Mouse (Mus musculus): ENCODE measurements around the gene Wdfy3.
"Not testable (repeated sequence)": the region's sequence is repeated elsewhere in the genome, so short reads cannot be mapped to it uniquely, and the experiment has no call there.

The Wdfy3 gene

GRCm38 (mm10) chr5:101882191-101882590 lies 187.5 kb downstream of the Wdfy3 start:
- no peak for DNase-seq (ENCODE audit: low spot score in 2 of 2)

GRCm38 (mm10) chr5:101879914-101880313 lies 189.8 kb downstream of the Wdfy3 start:
- no peak for DNase-seq (ENCODE audit: low spot score in 2 of 2)

- DNase-seq (ENCODE audit: low spot score in 2 of 2) = no peak
Measured at GRCm38 (mm10) chr5:101878403-101878802, 191.3 kb downstream of the Wdfy3 start.

DNA sequence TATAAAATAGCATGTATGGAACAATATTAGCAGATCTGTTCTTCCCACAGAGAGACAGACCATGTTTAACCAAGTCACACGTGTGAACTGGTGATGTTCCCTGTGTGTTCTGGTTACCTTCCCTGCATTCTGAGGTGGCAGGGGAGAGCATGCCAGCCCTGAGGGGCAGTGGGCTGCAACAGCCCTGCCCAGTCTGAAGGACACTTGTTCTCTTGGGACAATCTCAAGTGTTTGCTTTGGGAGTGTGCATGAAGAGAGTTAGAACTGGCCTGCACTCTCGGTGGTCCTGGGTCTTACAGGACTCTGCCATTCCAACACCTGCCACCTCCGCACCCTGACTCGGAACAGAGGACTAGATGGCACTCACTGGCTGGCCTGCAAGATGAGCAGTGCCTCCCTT lies 193.5 kb downstream of the Wdfy3 start:
- DNase-seq (ENCODE audit: low spot score in 2 of 2) = no peak

DNA sequence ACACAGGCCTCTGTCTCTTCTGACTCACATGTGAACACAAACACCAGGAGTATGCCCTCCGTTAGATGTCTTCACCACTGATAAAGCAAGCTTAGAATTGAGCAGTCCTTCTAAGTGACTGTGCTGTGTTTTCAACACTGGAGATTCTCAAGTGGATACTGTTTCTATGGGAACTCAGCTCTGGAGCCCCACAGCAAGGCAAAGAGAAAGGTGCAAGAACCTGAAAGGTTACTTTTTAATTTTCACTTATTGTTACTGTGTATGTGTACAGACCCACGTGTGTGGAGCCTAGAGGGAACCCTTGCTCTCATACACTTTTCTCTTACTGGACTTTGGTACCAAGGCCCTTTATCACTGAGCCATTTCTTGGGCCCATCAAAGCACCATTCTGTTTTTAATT lies 203.0 kb downstream of the Wdfy3 start:
- DNase-seq (ENCODE audit: low spot score in 2 of 2) = no peak

DNA sequence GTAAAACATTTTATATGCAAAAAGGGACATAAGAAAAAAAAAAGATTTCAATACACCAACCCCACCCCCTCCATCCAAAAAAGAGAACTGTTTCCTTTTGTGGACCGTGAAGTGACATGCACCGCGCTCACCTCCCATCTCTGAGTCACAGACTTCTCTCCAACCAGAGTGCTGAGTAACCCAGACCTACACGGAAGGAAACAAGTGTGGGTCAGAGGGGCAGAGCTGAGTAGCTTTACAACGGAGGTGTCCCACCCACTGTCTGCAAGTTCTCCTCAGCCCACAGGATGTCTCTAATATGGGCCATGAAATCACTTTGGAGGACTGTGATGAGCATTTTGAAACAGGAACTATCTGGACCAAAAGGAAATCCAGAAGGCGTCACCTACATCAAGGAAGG lies 205.8 kb downstream of the Wdfy3 start:
- DNase-seq (ENCODE audit: low spot score in 2 of 2) = no peak

DNA sequence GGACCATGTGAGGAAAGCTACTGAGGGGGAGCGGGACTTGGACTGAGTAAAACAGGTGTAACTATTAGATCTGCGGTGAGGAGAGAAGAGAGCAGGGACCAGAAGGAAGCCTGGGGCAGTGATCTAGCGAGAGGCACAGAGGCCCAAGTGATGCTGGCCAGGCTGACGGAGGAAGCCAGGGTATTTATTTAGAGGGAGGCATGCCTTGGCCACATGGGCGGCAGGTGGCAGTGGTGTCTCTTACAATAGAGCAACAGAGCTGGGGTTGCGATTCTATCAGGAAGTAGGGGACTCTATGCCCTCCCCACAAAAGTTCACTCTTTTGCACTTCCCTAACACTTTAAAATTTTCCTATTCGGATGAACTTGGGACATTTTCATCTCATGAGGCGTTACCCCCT lies 207.1 kb downstream of the Wdfy3 start:
- DNase-seq (ENCODE audit: low spot score in 2 of 2) = no peak

DNA sequence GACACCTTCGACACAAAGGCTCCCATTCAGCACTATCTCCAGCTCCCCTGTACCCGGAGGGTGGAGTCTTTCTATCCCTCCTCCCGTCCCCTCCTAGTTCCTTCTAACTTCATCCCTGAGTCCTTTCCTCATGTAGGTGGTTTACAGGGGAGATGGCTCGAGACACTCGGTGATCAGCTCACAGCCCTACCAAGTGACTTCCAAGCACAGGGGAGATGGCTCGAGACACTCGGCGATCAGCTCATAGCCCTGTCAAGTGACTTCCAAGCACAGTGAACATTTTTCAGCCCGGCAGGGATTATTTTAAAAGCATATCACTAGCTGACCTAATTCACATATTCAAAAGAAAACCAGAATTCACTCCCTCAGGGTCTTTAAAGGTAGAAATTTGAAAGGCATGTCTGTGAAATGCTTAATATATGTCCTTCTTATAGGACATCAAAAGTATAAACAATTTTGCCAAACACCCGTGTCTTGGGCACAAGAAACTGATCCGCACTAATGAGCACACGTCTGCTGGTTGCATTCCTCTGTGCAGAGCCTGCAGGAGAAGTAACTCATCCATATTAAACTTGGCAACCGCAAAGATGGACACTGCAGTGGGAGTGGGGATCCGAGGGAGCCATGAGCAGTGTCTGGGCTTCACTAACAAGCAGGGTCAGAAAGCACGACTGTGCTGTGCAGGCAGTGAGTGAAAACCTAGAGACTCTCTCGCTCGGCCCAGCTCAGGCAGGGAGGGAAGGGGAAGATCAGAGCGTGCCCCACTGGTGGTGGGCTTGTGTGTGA lies 207.7 kb downstream of the Wdfy3 start:
- no peak for DNase-seq (ENCODE audit: low spot score in 2 of 2)

GRCm38 (mm10) chr5:101858891-101859436 lies 210.8 kb downstream of the Wdfy3 start:
- DNase-seq (ENCODE audit: low spot score in 2 of 2) = no peak

GRCm38 (mm10) chr5:101855475-101855874 lies 214.2 kb downstream of the Wdfy3 start:
- no peak for DNase-seq (ENCODE audit: low spot score in 2 of 2)

DNA sequence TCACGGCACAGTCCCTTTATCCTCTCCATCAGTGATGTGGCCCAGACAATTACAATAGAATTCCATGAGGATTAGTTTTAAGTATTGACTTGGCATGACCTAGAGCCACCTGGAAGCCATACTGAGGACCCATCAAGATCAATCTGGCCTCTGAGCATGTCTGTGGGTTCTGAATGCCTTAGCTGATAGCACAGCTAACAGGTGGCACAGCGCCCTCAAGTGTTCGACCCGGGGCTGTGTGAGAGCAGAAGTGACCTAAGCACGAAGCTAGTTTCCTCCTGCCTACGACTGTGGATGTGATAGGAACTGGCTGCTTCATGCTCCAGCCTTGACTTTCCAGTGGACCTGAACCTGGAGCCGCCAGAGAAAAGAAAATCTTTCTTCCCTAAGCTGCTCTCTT lies 215.1 kb downstream of the Wdfy3 start:
- no peak for DNase-seq (ENCODE audit: low spot score in 2 of 2)

DNA sequence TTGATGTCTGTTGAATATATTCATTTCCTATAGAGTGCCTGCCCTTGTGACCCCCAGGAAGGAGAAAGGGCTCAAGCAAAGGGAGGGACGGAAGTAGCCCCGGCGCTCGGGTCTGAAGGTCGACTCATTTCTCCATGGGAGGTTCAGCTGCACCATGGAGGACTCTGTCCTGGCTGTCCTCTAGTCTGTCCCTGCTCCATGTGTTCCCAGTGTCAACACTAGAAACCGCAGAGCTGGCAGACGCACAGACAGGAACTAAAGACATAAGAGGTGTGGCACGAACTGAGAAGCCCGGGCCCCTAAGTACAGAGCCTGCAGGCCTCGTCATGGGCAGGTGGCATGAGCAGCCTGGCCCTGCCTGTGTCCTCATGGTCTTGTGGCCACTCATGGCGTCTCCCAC lies 215.6 kb downstream of the Wdfy3 start:
- DNase-seq (ENCODE audit: low spot score in 2 of 2) = no peak

DNA sequence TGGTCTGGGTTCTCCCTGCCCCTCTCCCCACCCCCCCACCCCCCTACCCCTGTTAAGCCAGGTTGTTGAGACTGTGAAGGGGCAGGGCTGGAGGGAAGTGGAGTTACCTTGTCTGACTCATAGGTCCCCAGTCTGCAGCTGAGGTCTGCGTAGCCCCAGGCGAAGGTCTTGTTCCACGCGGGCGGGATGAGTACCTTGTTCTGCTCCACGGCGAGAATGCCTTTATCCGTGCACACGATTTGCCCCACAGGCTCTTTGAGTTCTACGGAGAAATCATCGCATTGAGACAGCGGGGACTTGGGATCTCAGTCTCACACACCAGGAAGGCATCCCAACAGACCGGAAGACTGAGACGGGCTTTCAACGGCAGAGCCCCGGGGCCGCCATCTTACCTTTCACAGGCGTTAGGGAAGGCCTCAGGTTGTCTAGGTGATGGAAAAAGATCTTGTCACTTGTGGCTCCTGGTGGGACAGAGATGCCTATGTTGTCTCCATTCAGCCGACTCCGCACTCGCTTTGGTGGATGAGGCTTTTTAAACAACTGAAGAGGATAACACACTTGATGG lies 217.5 kb downstream of the Wdfy3 start:
- no peak for DNase-seq (ENCODE audit: low spot score in 2 of 2)

DNA sequence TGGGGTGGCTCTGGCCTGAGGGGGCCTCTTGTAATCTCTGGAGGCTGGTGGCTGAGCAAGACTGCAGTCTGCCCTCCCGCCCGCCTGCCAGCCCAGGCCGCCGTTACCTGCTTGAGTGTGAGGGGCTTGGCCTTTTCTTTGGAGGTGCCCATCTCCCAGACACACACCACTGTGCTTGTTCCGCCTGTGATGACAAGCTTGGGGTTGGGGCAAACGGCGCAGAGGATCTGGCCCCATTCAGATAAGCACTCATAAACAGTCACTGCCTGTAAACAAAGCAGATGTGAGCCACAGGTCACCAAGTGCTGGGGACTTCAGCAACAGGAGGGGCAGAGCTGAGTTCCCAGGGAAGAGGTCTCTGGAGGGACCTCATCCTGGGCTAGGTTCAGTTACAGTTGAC lies 218.6 kb downstream of the Wdfy3 start:
- DNase-seq (ENCODE audit: low spot score in 2 of 2) = no peak

DNA sequence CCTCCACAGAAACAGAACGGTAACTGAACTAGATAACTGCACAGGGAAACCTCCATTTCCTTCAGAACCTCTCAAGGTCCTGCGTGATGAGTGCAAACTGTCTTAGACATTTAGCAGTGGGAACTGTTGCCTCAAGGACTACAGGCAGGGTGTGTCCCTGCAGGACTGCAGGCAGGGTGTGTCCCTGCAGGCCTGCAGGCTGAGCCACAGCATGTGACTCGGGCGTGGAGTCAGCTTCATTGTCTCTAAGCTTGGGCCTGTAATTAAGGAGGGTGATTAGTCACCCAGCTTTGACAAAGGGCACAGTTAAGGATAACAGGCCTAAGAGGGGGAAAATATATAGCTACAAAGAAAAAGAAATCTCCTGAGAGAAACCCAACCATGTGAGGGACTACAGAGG lies 222.0 kb downstream of the Wdfy3 start:
- DNase-seq (ENCODE audit: low spot score in 2 of 2) = no peak

DNA sequence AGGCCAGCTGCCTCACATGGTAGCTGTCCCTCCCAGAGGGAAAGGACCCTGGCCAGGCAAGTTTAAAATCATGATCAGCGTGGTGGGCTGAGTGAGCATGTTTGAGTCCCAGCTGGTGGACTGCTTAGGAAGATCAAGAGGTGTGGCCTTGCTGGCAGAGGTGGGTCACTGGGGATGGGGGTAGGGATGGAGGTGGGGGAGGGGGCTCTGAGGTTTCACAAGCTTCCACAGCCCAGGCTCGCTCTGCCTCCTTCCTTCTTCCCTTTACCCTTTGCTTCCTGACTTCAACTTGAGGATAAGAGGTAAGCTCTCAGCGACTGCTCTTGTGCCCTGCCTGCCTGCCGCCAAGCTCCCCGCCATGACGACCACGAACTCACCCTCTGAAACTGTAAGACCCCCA lies 222.4 kb downstream of the Wdfy3 start:
- DNase-seq (ENCODE audit: low spot score in 2 of 2) = no peak

DNA sequence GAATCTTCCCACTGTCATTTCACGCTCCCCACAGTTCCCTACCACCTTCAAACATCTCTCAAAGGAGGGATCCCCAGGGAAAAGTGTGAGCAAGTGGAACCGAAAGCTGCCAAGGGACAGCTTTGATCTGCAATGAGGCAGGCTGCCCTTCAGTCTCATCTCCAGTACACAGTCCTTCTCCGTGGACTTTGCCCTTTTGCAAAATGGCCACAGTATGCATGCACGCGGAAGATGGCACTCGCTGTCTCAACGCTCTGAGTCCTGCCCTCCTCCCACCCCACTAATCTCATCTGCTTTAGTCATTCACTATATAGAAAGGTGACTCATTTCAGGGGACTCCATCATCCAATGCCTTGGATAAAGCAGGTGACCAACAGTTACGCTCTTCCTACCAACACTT lies 223.8 kb downstream of the Wdfy3 start:
- DNase-seq (ENCODE audit: low spot score in 2 of 2) = no peak

- no peak for DNase-seq (ENCODE audit: low spot score in 2 of 2)
Measured at GRCm38 (mm10) chr5:101845011-101845410, 224.7 kb downstream of the Wdfy3 start.

DNA sequence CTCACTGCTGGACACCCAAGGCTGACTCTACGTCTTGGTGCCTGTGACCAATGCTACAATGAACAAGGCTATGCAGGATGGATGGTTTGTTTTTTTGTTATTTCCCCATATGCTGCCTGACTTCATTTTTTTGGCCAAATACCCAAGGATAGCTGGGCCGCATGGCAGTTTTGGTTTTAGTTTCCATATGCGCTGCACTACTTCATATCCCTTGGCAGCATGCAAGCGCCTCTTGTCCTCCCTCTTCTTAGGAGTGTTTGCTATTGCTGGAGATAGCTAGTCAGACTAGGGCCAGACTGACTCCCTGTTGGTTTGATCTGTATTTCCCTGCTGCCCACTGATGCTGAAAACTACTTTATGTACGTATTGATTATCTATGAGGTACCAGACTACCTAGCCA lies 229.2 kb downstream of the Wdfy3 start:
- no peak for DNase-seq (ENCODE audit: low spot score in 2 of 2)

DNA sequence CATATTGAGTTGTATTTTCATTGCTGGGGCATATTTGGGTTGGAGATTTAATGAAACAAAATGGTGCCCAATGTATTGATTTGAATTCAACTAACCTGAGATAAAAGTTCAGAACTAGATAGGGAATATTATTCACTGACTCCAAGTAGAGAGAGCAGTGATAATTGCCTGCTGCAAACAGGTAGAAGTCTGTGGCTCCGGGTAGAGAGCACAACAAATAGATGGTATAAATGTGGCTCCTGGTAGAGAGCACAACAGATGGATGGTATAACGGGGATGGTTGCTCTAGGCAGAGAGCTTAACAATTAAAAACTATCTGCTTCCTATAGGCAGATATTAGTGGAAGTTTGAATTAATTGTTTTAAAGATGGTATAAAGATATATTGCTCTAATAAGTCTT lies 232.1 kb downstream of the Wdfy3 start:
- not testable (repeated sequence) for DNase-seq (ENCODE audit: low spot score in 2 of 2)

- DNase-seq (ENCODE audit: low spot score in 2 of 2) = no peak
Measured at GRCm38 (mm10) chr5:101836221-101836620, 233.5 kb downstream of the Wdfy3 start.

GRCm38 (mm10) chr5:101833875-101834274 lies 235.8 kb downstream of the Wdfy3 start:
- DNase-seq (ENCODE audit: low spot score in 2 of 2) = no peak

- no peak for DNase-seq (ENCODE audit: low spot score in 2 of 2)
Measured at GRCm38 (mm10) chr5:101832991-101833390, 236.7 kb downstream of the Wdfy3 start.

Data from spleen, postnatal 4 days (tissue).